Mouse (Mus musculus) G1E (cell line): Measurements from ENCODE around the gene Fsd1l.

ENCODE experiments used
- CTCF ChIP-seq: IDR thresholded peaks from 2 replicates; pipeline ENCODE4 v1.5.1; 2012; ENCODE audit warnings: low read depth, low read length, inconsistent platforms, mixed read lengths
- GATA1 ChIP-seq: IDR thresholded peaks from 2 replicates; pipeline ENCODE4 v1.6.1; 2012; ENCODE audit warnings: borderline replicate concordance, low read length, inconsistent platforms, mixed read lengths
- GATA2 ChIP-seq: IDR thresholded peaks from 2 replicates; pipeline ENCODE4 v1.6.1; 2012; ENCODE audit warnings: low read depth, low read length, inconsistent platforms, borderline replicate concordance
- POLR2AphosphoS5 ChIP-seq: IDR thresholded peaks from 2 replicates; pipeline ENCODE4 v1.6.1; 2012; ENCODE audit warnings: low read depth, low read length, inconsistent platforms; ENCODE audit not compliant: insufficient replicate concordance
- TAL1 ChIP-seq: conservative IDR thresholded peaks from 2 replicates; pipeline ENCODE4 v1.6.1; 2012; ENCODE audit warnings: low read depth, low read length, inconsistent platforms, mixed read lengths

DNA sequence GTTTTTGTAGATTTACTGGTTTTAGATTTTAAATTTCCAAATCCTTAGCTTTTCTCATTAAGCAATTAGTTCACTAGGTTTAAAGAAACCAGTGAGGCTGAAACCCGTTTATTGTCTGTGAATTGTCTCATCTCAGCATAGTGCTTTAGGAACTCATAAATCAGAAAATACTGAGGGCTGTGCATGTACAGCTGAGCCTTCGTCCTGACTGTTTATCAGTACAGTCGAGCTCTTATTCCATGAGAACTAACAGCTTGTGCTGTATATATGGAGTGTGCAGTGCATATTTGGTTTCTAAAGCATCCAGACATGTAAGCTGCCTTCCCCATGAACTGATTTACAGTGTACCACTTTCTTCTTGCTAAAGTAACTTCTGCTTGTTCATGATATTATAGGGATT is 26.8 kb downstream of the Fsd1l start:
- no peak for TF ChIP-seq GATA1
- TF ChIP-seq POLR2AphosphoS5: no peak
- no peak for TF ChIP-seq CTCF
- TF ChIP-seq TAL1: no peak
- no peak for TF ChIP-seq GATA2
